Mouse (Mus musculus) Muller cell, postnatal 12 days (primary cell): Measurements from ENCODE around the gene Nacc2.

Experiments used
- DNase-seq: peaks from one replicate; pipeline ENCODE4 v3.0.0-alpha.2; 2015; ENCODE audit errors: inconsistent ontology term

Gene Nacc2

GRCm38 (mm10) chr2:26139545-26140206, 16.7 kb upstream of the Nacc2 start:
- DNase-seq: peak; percentile 51

GRCm38 (mm10) chr2:26139034-26139544, 16.1 kb upstream of the Nacc2 start:
- no peak for DNase-seq

- no peak for DNase-seq
Observed at GRCm38 (mm10) chr2:26138252-26139033, 15.4 kb upstream of the Nacc2 start.

- no peak for DNase-seq
Observed at GRCm38 (mm10) chr2:26134591-26134990, 11.6 kb upstream of the Nacc2 start.

- DNase-seq: peak; percentile 97
Observed at GRCm38 (mm10) chr2:26132628-26133551, 9.9 kb upstream of the Nacc2 start.

GRCm38 (mm10) chr2:26131327-26131726, 8.3 kb upstream of the Nacc2 start:
- DNase-seq: no peak

- no peak for DNase-seq
Observed at GRCm38 (mm10) chr2:26129962-26130361, 6.9 kb upstream of the Nacc2 start.

GRCm38 (mm10) chr2:26129346-26129745, 6.3 kb upstream of the Nacc2 start:
- DNase-seq: no peak

- peak; percentile 75 for DNase-seq
Observed at GRCm38 (mm10) chr2:26122171-26123078, 595 bp downstream of the Nacc2 start.

- no peak for DNase-seq
Observed at GRCm38 (mm10) chr2:26121541-26122083, 1.4 kb downstream of the Nacc2 start.

GRCm38 (mm10) chr2:26119626-26120025, 3.4 kb downstream of the Nacc2 start:
- no peak for DNase-seq

- DNase-seq: no peak
Observed at GRCm38 (mm10) chr2:26119310-26119592, 3.8 kb downstream of the Nacc2 start.

GRCm38 (mm10) chr2:26118584-26119309, 4.3 kb downstream of the Nacc2 start:
- peak; percentile 93 for DNase-seq

- peak; percentile 32 for DNase-seq
Observed at GRCm38 (mm10) chr2:26117580-26117979, 5.4 kb downstream of the Nacc2 start.

GRCm38 (mm10) chr2:26116550-26116949, 6.5 kb downstream of the Nacc2 start:
- DNase-seq: no peak

- peak; percentile 69 for DNase-seq
Observed at GRCm38 (mm10) chr2:26115215-26115614, 7.8 kb downstream of the Nacc2 start.

- DNase-seq: no peak
Observed at GRCm38 (mm10) chr2:26108237-26108636, 14.8 kb downstream of the Nacc2 start.

GRCm38 (mm10) chr2:26107011-26107410, 16.0 kb downstream of the Nacc2 start:
- no peak for DNase-seq

GRCm38 (mm10) chr2:26106233-26106632, 16.8 kb downstream of the Nacc2 start:
- no peak for DNase-seq

- no peak for DNase-seq
Observed at GRCm38 (mm10) chr2:26100296-26100695, 22.7 kb downstream of the Nacc2 start.
